Mouse (Mus musculus) telencephalon, adult 2 months (tissue): ENCODE results near the gene Gm17604.
A peak's percentile ranks its signal among the peaks of the same experiment; 100 is the strongest.

Experiments
- DNase-seq: peaks from one replicate; pipeline ENCODE4 v3.0.0-alpha.2; 2011; ENCODE audit warnings: low read depth, low spot score

Gm17604 gene

GRCm38 (mm10) chrX:165004779-165005324 is at the start of gene Gm17604:
TSS of gene Gm17604 (minus strand) at chrX:165004829.
- no peak for DNase-seq

GRCm38 (mm10) chrX:165049929-165050328 is 45.3 kb upstream of the Gm17604 start:
- DNase-seq: no peak

- DNase-seq: no peak
These were observed 1.5 kb downstream of the Gm17604 start for GRCm38 (mm10) chrX:165003141-165003540.

- DNase-seq: peak; percentile 92
These were observed 24.3 kb downstream of the Gm17604 start, which contains the start of the genes Mospd2 and Fancb for GRCm38 (mm10) chrX:164980193-164980775. TSS of gene Mospd2 (minus strand) at chrX:164980375. TSS of gene Fancb (plus strand) at chrX:164980592.

GRCm38 (mm10) chrX:164978866-164979265 is 25.8 kb downstream of the Gm17604 start:
- no peak for DNase-seq

GRCm38 (mm10) chrX:164971206-164971605 is 33.4 kb downstream of the Gm17604 start:
- DNase-seq: no peak

- DNase-seq: no peak
These were observed 38.7 kb downstream of the Gm17604 start for GRCm38 (mm10) chrX:164965750-164966448.
